Mouse (Mus musculus): ENCODE results near the gene Ssx2ip.

Ssx2ip gene

DNA sequence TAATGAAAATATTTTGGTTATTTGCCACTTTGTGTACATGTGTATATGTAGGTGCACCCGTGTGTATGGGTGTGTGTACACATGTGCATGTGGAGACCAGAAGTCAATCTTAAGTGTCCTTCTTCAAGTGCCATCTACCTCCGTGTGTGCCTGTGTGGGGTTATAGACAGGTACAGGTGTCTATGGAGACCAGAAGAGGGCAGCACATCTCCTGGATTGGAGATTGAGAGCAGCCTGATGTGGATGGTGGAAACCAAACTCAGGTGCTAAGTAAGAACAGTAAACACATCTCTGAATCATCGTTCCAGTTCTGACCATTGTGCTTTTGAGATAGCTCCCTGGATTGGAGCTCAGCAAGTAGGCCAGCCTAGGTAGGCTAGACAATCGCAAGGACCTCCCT, 82.0 kb downstream of the Ssx2ip start:
- DNase-seq (ENCODE audit: extremely low read depth, insufficient read length, low spot score): no peak

All from 3134 (cell line).